Mouse (Mus musculus) neural tube, postnatal 0 days (tissue): ENCODE results near the gene Nbl1. TPM values are rescaled to one million over a fixed set of nuclear protein-coding genes. Genes with fewer than 3 reads are reported as not detected.

Experiments
- polyA plus RNA-seq: library from polyadenylated mRNA; unstranded; fragments of >200 nt; fragmentation: Nextera tagmentation; extraction: Ambion mirVana; gene quantifications from 2 replicates; pipeline ENCODE4 v1.2.1, GENCODE M21; 2015

Gene Nbl1
- 74.7 and 98.3 TPM in 2 replicates for polyA plus RNA-seq

GRCm38 (mm10) chr4:139092356-139093195 lies at the start of gene Nbl1:
Nbl1 (minus strand) TSS chr4:139092993.

GRCm38 (mm10) chr4:139130701-139131549 lies 38.1 kb upstream of the Nbl1 start, which contains the start of gene Minos1:
Minos1 (minus strand) TSS chr4:139131113.

GRCm38 (mm10) chr4:139075041-139075711 lies 17.6 kb downstream of the Nbl1 start, which contains the start of gene Htr6:
Htr6 (minus strand) TSS chr4:139075570.

Other genes with a start within 250 kb of the Nbl1 start
- 0.37 and 0.44 TPM in 2 replicates for gene Pla2g5, start 229.5 kb downstream of the Nbl1 start, polyA plus RNA-seq
- not detected in 2 replicates for gene Gm13030, start 219.0 kb downstream of the Nbl1 start, polyA plus RNA-seq
- gene Pla2g2e, start 215.1 kb downstream of the Nbl1 start, polyA plus RNA-seq: 0.21 TPM in 1 of 2 replicates, not detected in the other
- 4.1 and 4.2 TPM in 2 replicates for gene Otud3, start 179.0 kb downstream of the Nbl1 start, polyA plus RNA-seq
- not detected in 2 replicates for gene Rnf186, start 125.9 kb downstream of the Nbl1 start, polyA plus RNA-seq
- gene Tmco4, start 120.1 kb downstream of the Nbl1 start, polyA plus RNA-seq: 1.5 TPM in 2 replicates
- gene Htr6, start 17.4 kb downstream of the Nbl1 start, polyA plus RNA-seq: 1.3 and 1.8 TPM in 2 replicates
- 490 and 587 TPM in 2 replicates for gene Minos1, start 38.1 kb upstream of the Nbl1 start, polyA plus RNA-seq
- gene Capzb, start 99.9 kb upstream of the Nbl1 start, polyA plus RNA-seq: 298 and 301 TPM in 2 replicates
- gene Pqlc2, start 217.7 kb upstream of the Nbl1 start, polyA plus RNA-seq: 16.0 and 17.9 TPM in 2 replicates
- 72.8 and 74.2 TPM in 2 replicates for gene Akr7a5, start 217.8 kb upstream of the Nbl1 start, polyA plus RNA-seq